Mouse (Mus musculus): ENCODE results near the gene Rbfox2. TPM values are rescaled to one million over a fixed set of nuclear protein-coding genes. Genes with fewer than 3 reads are reported as not detected.

The Rbfox2 gene
- total and polyA plus RNA-seq, 3 experiments: 0.89 TPM; not detected in 2

GRCm38 (mm10) chr15:77105273-77105672, 201.5 kb downstream of the Rbfox2 start:
- DNase-seq (ENCODE audit: extremely low read depth): no peak
- dilution Hi-C loops (cut with MboI; ENCODE audit: extremely low pct_ligation_motif_present, extremely low pct_unique_long_range_greater_than_20kb, low sequenced_read_pairs): no loop called here
- Histone ChIP-seq H3K79me2 (replicated peaks; ENCODE audit: control insufficient read depth, extremely low read depth, insufficient read depth, poor library complexity, severe bottlenecking) (no peaks in the 10 kb centered on the region), H3K4me1 (ENCODE audit: control insufficient read depth in 1 of 2, insufficient read depth in 2 of 2) (no peaks in the 10 kb centered on the region), H3K4me3 (replicated peaks in 1 of 3; ENCODE audit: low read depth in 2 of 3, low read length in 2 of 3, poor library complexity in 1 of 3) (no peak overlapping the region), H3K27me3 (replicated peaks) (peaks cover 84% of the 10 kb centered on the region), H3K4me2 (ENCODE audit: insufficient read depth, low read depth, poor library complexity, severe bottlenecking) (no peak overlapping the region), H3K9me3 (replicated peaks; ENCODE audit: low read length) (no peaks in the 10 kb centered on the region), H3K9ac (ENCODE audit: insufficient read depth, low read depth) (no peak overlapping the region), H3K27ac (ENCODE audit: insufficient read depth, low read depth) (no peak overlapping the region), H3K36me3 (replicated peaks in 1 of 2; ENCODE audit: control insufficient read depth in 1 of 2, insufficient read depth in 1 of 2, low read length in 1 of 2) (no peaks in the 10 kb centered on the region)
- in situ Hi-C loops (cut with MboI; ENCODE audit: low pct_ligation_motif_present, low pct_unique_long_range_greater_than_20kb, low sequenced_read_pairs): no loop called here
- TF ChIP-seq USF2 (conservative IDR thresholded peaks at IDR 0.05; ENCODE audit: low read depth, low read length) (no peak), EP300 (IDR thresholded peaks at IDR 0.05; ENCODE audit: low read length) (no peak)

- no peak overlapping the region for H3K27ac ChIP-seq (ENCODE audit: insufficient read depth, low read depth)
Observed at GRCm38 (mm10) chr15:77104349-77105158, 202.2 kb downstream of the Rbfox2 start.

GRCm38 (mm10) chr15:77102685-77103084, 204.1 kb downstream of the Rbfox2 start:
- TF ChIP-seq RAD21 (IDR thresholded peaks at IDR 0.05; ENCODE audit: low read depth, low read length): no peak
- no peak for TF ChIP-seq NRF1 (IDR thresholded peaks at IDR 0.05; ENCODE audit: low read depth, low read length)
- no peak for TF ChIP-seq ZC3H11A (IDR thresholded peaks at IDR 0.05; ENCODE audit: low read depth, low read length)
- no peak for TF ChIP-seq GABPA (IDR thresholded peaks at IDR 0.05; ENCODE audit: insufficient replicate concordance, low read depth, low read length)
- TF ChIP-seq JUN (IDR thresholded peaks at IDR 0.05; ENCODE audit: insufficient read depth, low read depth, low read length): no peak
- no peak for TF ChIP-seq ZNF384 (IDR thresholded peaks at IDR 0.05; ENCODE audit: low read depth, low read length)
- TF ChIP-seq EP300 (IDR thresholded peaks at IDR 0.05; ENCODE audit: low read length): no peak
- Histone ChIP-seq H3K4me2 (ENCODE audit: insufficient read depth, low read depth, poor library complexity, severe bottlenecking) (no peak overlapping the region), H3K9ac (ENCODE audit: insufficient read depth, low read depth) (no peak overlapping the region), H3K4me1 (ENCODE audit: control insufficient read depth in 1 of 2, insufficient read depth in 2 of 2) (no peaks in the 10 kb centered on the region), H3K9me3 (replicated peaks; ENCODE audit: low read length) (no peaks in the 10 kb centered on the region), H3K27ac (ENCODE audit: insufficient read depth, low read depth) (no peak overlapping the region), H3K79me2 (replicated peaks; ENCODE audit: control insufficient read depth, extremely low read depth, insufficient read depth, poor library complexity, severe bottlenecking) (no peaks in the 10 kb centered on the region), H3K27me3 (replicated peaks) (peaks cover 84% of the 10 kb centered on the region), H3K4me3 (replicated peaks in 1 of 3; ENCODE audit: low read depth in 2 of 3, low read length in 2 of 3, poor library complexity in 1 of 3) (no peak overlapping the region), H3K36me3 (replicated peaks in 1 of 2; ENCODE audit: control insufficient read depth in 1 of 2, insufficient read depth in 1 of 2, low read length in 1 of 2) (no peaks in the 10 kb centered on the region)
- in situ Hi-C loops (cut with MboI; ENCODE audit: low pct_ligation_motif_present, low pct_unique_long_range_greater_than_20kb, low sequenced_read_pairs): no loop called here
- dilution Hi-C loops (cut with MboI; ENCODE audit: extremely low pct_ligation_motif_present, extremely low pct_unique_long_range_greater_than_20kb, low sequenced_read_pairs): no loop called here
- DNase-seq (ENCODE audit: extremely low read depth): no peak

More at GRCm38 (mm10) chr15:77104349-77105158, 202.2 kb downstream of the Rbfox2 start:
- no peaks in the 10 kb centered on the region for H3K9me3 ChIP-seq (replicated peaks; ENCODE audit: low read length)
- no peak overlapping the region for H3K9ac ChIP-seq (ENCODE audit: insufficient read depth, low read depth)
- dilution Hi-C loops (cut with MboI; ENCODE audit: extremely low pct_ligation_motif_present, extremely low pct_unique_long_range_greater_than_20kb, low sequenced_read_pairs): no loop called here
- H3K4me1 ChIP-seq (ENCODE audit: control insufficient read depth in 1 of 2, insufficient read depth in 2 of 2): no peaks in the 10 kb centered on the region
- TF ChIP-seq JUND (conservative IDR thresholded peaks at IDR 0.05; ENCODE audit: low read depth, low read length) (no peak), MAFK (IDR thresholded peaks at IDR 0.05; ENCODE audit: insufficient replicate concordance, low read length) (no peak), ZNF384 (IDR thresholded peaks at IDR 0.05; ENCODE audit: low read depth, low read length) (no peak), PAX5 (IDR thresholded peaks at IDR 0.05; ENCODE audit: low read length) (no peak), SIN3A (IDR thresholded peaks at IDR 0.05; ENCODE audit: low read length) (no peak), JUN (IDR thresholded peaks at IDR 0.05; ENCODE audit: insufficient read depth, low read depth, low read length) (no peak), BHLHE40 (IDR thresholded peaks at IDR 0.05; ENCODE audit: low read depth, low read length) (no peak), ZKSCAN1 (IDR thresholded peaks at IDR 0.05; ENCODE audit: borderline replicate concordance, low read depth, low read length) (no peak), ELF1 (IDR thresholded peaks at IDR 0.05; ENCODE audit: low read depth, low read length) (no peak), POLR2AphosphoS2 (IDR thresholded peaks at IDR 0.05; ENCODE audit: low read depth, low read length) (no peak), KAT2A (IDR thresholded peaks at IDR 0.05; ENCODE audit: insufficient replicate concordance, low read length) (no peak), E2F4 (IDR thresholded peaks at IDR 0.05; ENCODE audit: insufficient replicate concordance, low read depth, low read length) (no peak), GABPA (IDR thresholded peaks at IDR 0.05; ENCODE audit: insufficient replicate concordance, low read depth, low read length) (no peak), TBP (conservative IDR thresholded peaks at IDR 0.05; ENCODE audit: low read depth, low read length) (no peak), NRF1 (IDR thresholded peaks at IDR 0.05; ENCODE audit: low read depth, low read length) (no peak), SMC3 (IDR thresholded peaks at IDR 0.05; ENCODE audit: low read depth, low read length) (no peak), CHD2 (IDR thresholded peaks at IDR 0.05; ENCODE audit: low read length) (no peak)
- H3K4me3 ChIP-seq (replicated peaks in 1 of 3; ENCODE audit: low read depth in 2 of 3, low read length in 2 of 3, poor library complexity in 1 of 3): no peak overlapping the region
- in situ Hi-C loops (cut with MboI; ENCODE audit: low pct_ligation_motif_present, low pct_unique_long_range_greater_than_20kb, low sequenced_read_pairs): no loop called here
- H3K79me2 ChIP-seq (replicated peaks; ENCODE audit: control insufficient read depth, extremely low read depth, insufficient read depth, poor library complexity, severe bottlenecking): no peaks in the 10 kb centered on the region
- H3K36me3 ChIP-seq (replicated peaks in 1 of 2; ENCODE audit: control insufficient read depth in 1 of 2, insufficient read depth in 1 of 2, low read length in 1 of 2): no peaks in the 10 kb centered on the region
- no peak overlapping the region for H3K4me2 ChIP-seq (ENCODE audit: insufficient read depth, low read depth, poor library complexity, severe bottlenecking)
- DNase-seq (ENCODE audit: extremely low read depth): no peak
- H3K27me3 ChIP-seq (replicated peaks): peaks cover 85% of the 10 kb centered on the region
